Mouse (Mus musculus) myocyte (in vitro differentiated cells): ENCODE results near the gene Terf2. TPM values are rescaled to one million over a fixed set of nuclear protein-coding genes. Genes with fewer than 3 reads are reported as not detected.

Source experiments
- H3K27me3 ChIP-seq: one replicate; pipeline ENCODE4 v1.6.1; 2011; ENCODE audit not compliant: control insufficient read depth, insufficient read depth, insufficient read length
- H3K36me3 ChIP-seq: one replicate; pipeline ENCODE4 v1.6.1; 2011; ENCODE audit not compliant: control insufficient read depth, insufficient read depth
- H3K4me2 ChIP-seq: one replicate; pipeline ENCODE4 v1.6.1; 2011; ENCODE audit warnings: low read depth, control low read depth
- H3K4me3 ChIP-seq: one replicate; pipeline ENCODE4 v1.5.1; 2011; ENCODE audit warnings: mild to moderate bottlenecking, control low read depth, moderate library complexity
- H3K79me2 ChIP-seq: one replicate; pipeline ENCODE4 v1.6.1; 2011; ENCODE audit not compliant: control insufficient read depth, insufficient read depth
- H3ac ChIP-seq: one replicate; pipeline ENCODE4 v1.6.1; 2011; ENCODE audit not compliant: control insufficient read depth, insufficient read length
- CEBPB ChIP-seq: IDR thresholded peaks from 2 replicates; pipeline ENCODE4 v1.6.1; 2011; ENCODE audit warnings: mild to moderate bottlenecking, moderate library complexity; ENCODE audit not compliant: poor library complexity, insufficient read depth, severe bottlenecking
- E2F4 ChIP-seq: IDR thresholded peaks from one replicate; pipeline ENCODE4 v1.6.1; 2011; ENCODE audit warnings: mild to moderate bottlenecking, control low read depth, moderate library complexity; ENCODE audit not compliant: insufficient read depth
- MAX ChIP-seq: IDR thresholded peaks from one replicate; pipeline ENCODE4 v1.6.1; 2011; ENCODE audit warnings: low read depth, mild to moderate bottlenecking, control low read depth
- MYOD1 ChIP-seq, 3 experiments: IDR thresholded peaks; one replicate each; pipeline ENCODE4 v1.6.1; 2011; ENCODE audit warnings: control low read depth in 2 of 3, low read depth in 2 of 3, mild to moderate bottlenecking in 2 of 3, moderate library complexity in 1 of 3; ENCODE audit not compliant: insufficient read length in 2 of 3, control insufficient read depth in 1 of 3
- MYOG ChIP-seq, 3 experiments: IDR thresholded peaks; one replicate each; pipeline ENCODE4 v1.6.1; 2011; ENCODE audit warnings: control low read depth in 2 of 3, low read depth in 2 of 3, mild to moderate bottlenecking in 2 of 3; ENCODE audit not compliant: insufficient read length in 2 of 3, control insufficient read depth in 1 of 3, insufficient read depth in 1 of 3
- POLR2A ChIP-seq: IDR thresholded peaks from one replicate; pipeline ENCODE4 v1.6.1; 2011; ENCODE audit warnings: low read depth, mild to moderate bottlenecking, control low read depth, moderate library complexity; ENCODE audit not compliant: insufficient read length
- POLR2AphosphoS2 ChIP-seq: IDR thresholded peaks from one replicate; pipeline ENCODE4 v1.6.1; 2011; ENCODE audit warnings: low read depth, control low read depth; ENCODE audit not compliant: insufficient read length
- REST ChIP-seq: IDR thresholded peaks from one replicate; pipeline ENCODE4 v1.6.1; 2011; ENCODE audit warnings: mild to moderate bottlenecking, control low read depth, moderate library complexity; ENCODE audit not compliant: insufficient read depth, insufficient read length
- SRF ChIP-seq: IDR thresholded peaks from one replicate; pipeline ENCODE4 v1.6.1; 2011; ENCODE audit warnings: low read depth; ENCODE audit not compliant: control insufficient read depth, insufficient read length
- TCF12 ChIP-seq: IDR thresholded peaks from one replicate; pipeline ENCODE4 v1.6.1; 2011; ENCODE audit warnings: mild to moderate bottlenecking, control low read depth; ENCODE audit not compliant: poor library complexity, insufficient read depth, severe bottlenecking
- TCF3 ChIP-seq: IDR thresholded peaks from one replicate; pipeline ENCODE4 v1.6.1; 2011; ENCODE audit warnings: low read depth, control low read depth; ENCODE audit not compliant: insufficient read length
- USF1 ChIP-seq: IDR thresholded peaks from one replicate; pipeline ENCODE4 v1.6.1; 2011; ENCODE audit warnings: low read depth, mild to moderate bottlenecking, control low read depth, moderate library complexity
- polyA plus RNA-seq: library from polyadenylated mRNA; unstranded; fragments of >200 nt; fragmentation: generic; extraction: Trizol; gene quantifications from one replicate; pipeline ENCODE4 v1.2.1, GENCODE M21; 2012; ENCODE audit warnings: missing spikeins

Terf2 gene
- polyA plus RNA-seq, 1 experiment, result 14.7 TPM

GRCm38 (mm10) chr8:107130028-107130427 is 33.7 kb upstream of the Terf2 start:
- Histone ChIP-seq H3K4me3 (no peak overlapping the region), H3K36me3 (no peaks in the 10 kb centered on the region), H3K4me2 (peak overlapping the region; percentile 52), H3K27me3 (no peaks in the 10 kb centered on the region), H3K79me2 (no peaks in the 10 kb centered on the region), H3ac (no peak overlapping the region)
- TF ChIP-seq SRF (no peak), MAX (no peak), USF1 (no peak), POLR2A (no peak), REST (no peak), E2F4 (no peak), TCF3 (no peak), TCF12 (no peak), POLR2AphosphoS2 (no peak), CEBPB (no peak), MYOD1 (IDR thresholded peaks at IDR 0.05; ENCODE audit: control insufficient read depth in 1 of 3, insufficient read length in 2 of 3, low read depth in 2 of 3) (no peak), MYOG (IDR thresholded peaks at IDR 0.05; ENCODE audit: control insufficient read depth in 1 of 3, insufficient read depth in 1 of 3, insufficient read length in 2 of 3, low read depth in 2 of 3) (no peak)

GRCm38 (mm10) chr8:107129171-107130025 is 33.1 kb upstream of the Terf2 start:
- Histone ChIP-seq H3K36me3 (no peaks in the 10 kb centered on the region), H3K4me3 (no peak overlapping the region), H3K4me2 (peak overlapping the region; percentile 52), H3K27me3 (no peaks in the 10 kb centered on the region), H3K79me2 (no peaks in the 10 kb centered on the region), H3ac (no peak overlapping the region)
- TF ChIP-seq TCF3 (no peak), MAX (no peak), MYOG (IDR thresholded peaks at IDR 0.05; ENCODE audit: control insufficient read depth in 1 of 3, insufficient read depth in 1 of 3, insufficient read length in 2 of 3, low read depth in 2 of 3) (peak in 1 of 3 experiments; percentile 44), TCF12 (no peak), CEBPB (peak; percentile 39; the same call in 1 of the 2 replicates), MYOD1 (IDR thresholded peaks at IDR 0.05; ENCODE audit: control insufficient read depth in 1 of 3, insufficient read length in 2 of 3, low read depth in 2 of 3) (peak in 1 of 3 experiments; percentile 51), REST (no peak), USF1 (peak; percentile 68), E2F4 (no peak), SRF (no peak), POLR2AphosphoS2 (no peak), POLR2A (no peak)

GRCm38 (mm10) chr8:107124343-107124742 is 28.0 kb upstream of the Terf2 start:
- no peak overlapping the region for H3K4me3 ChIP-seq
- H3K36me3 ChIP-seq, result no peaks in the 10 kb centered on the region
- no peaks in the 10 kb centered on the region for H3K27me3 ChIP-seq
- H3ac ChIP-seq, result no peak overlapping the region
- H3K4me2 ChIP-seq, result no peak overlapping the region
- H3K79me2 ChIP-seq, result no peaks in the 10 kb centered on the region
- TF ChIP-seq POLR2AphosphoS2 (no peak), TCF3 (no peak), REST (no peak), MAX (no peak), POLR2A (no peak)

- TF ChIP-seq MAX (no peak), MYOG (IDR thresholded peaks at IDR 0.05; ENCODE audit: control insufficient read depth in 1 of 3, insufficient read depth in 1 of 3, insufficient read length in 2 of 3, low read depth in 2 of 3) (no peak), TCF3 (no peak)
- no peaks in the 10 kb centered on the region for H3K79me2 ChIP-seq
- no peak overlapping the region for H3ac ChIP-seq
- no peaks in the 10 kb centered on the region for H3K36me3 ChIP-seq
- no peaks in the 10 kb centered on the region for H3K27me3 ChIP-seq
- no peak overlapping the region for H3K4me3 ChIP-seq
- no peak overlapping the region for H3K4me2 ChIP-seq
Measured at GRCm38 (mm10) chr8:107123063-107123614, 26.8 kb upstream of the Terf2 start.
